Comparison of ENCODE assay signal across 8 mouse cellular contexts in the genomic region with DNA sequence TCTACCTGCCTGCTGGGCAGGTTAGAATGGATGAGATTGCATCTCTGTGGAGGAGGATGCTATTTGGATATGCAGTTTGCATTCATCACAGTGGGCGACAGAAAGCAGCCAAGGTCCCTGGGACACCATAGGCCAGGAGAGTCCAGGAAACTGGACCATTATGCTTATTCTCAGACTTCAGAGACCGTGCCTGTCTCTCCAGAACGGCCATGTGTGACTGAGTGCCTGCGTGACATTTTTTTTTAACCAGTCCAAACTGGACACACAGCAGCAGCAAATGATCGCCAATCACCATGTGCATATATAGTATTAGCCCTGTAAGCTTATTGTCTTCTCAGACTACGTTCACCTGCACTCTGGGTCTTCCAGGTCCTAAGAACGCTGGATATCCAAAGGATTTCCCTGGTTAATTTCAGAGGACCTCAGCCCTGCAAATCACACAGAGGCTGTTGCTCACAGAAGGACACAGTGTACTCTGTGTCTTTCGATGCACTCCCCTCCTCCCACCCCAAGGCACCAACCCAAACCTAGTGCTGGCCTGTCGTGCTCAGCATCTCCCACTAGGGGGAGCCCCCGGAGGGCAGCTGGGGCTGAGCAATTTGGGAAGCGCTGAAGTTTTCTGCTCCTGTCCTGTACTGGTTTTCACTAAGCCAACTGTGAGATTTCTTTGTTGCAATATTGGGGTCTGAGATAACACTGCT.
DNase-seq lines count a peak whose midpoint lies in the region; ATAC-seq and TF ChIP-seq lines count a peak whose summit lies in the region.

No protein-coding gene starts in this region.

- H3K9me3 ChIP-seq in hindbrain, embryonic 11.5 days (ENCODE audit: control insufficient read depth, low read length): no peaks in the 10 kb centered on the region

- ATAC-seq in hindbrain, embryonic 11.5 days (ENCODE audit: low FRiP score): peak; percentile 83; the same call in 1 of the 2 replicates

- H3K4me3 ChIP-seq in cerebellum, adult 2 months (replicated peaks; ENCODE audit: insufficient read depth, low read depth, low read length): peak overlapping the region; percentile 33
- H3K4me3 ChIP-seq in hindbrain, embryonic 11.5 days (ENCODE audit: low read depth, low read length): no peak overlapping the region

- no peak overlapping the region for H3K4me2 ChIP-seq in hindbrain, embryonic 11.5 days (replicated peaks; ENCODE audit: low read depth, low read length)

- peak; percentile 77 for TF ChIP-seq CTCF in cerebellum, adult 2 months (IDR thresholded peaks at IDR 0.05; ENCODE audit: borderline replicate concordance, insufficient read depth, low read depth, low read length)

- peak; percentile 78 for DNase-seq in MN1 (ENCODE audit: low spot score)
- peak; percentile 69 to 75 for DNase-seq in cerebellum, adult 2 months
- DNase-seq in frontal cortex, postnatal 10 days (ENCODE audit: low spot score in 2 of 2): peak; percentile 85 to 86
- DNase-seq in hindbrain, embryonic 11.5 days (ENCODE audit: low spot score): peak; percentile 90
- peak; percentile 97 to 98 for DNase-seq in layer of hippocampus, postnatal 10 days (ENCODE audit: low spot score in 2 of 2)
- peak; percentile 84 for DNase-seq in lung, postnatal 25 days (ENCODE audit: low spot score)
- DNase-seq in right cerebral cortex, adult 18-20 months: peak; percentile 90
- peak; percentile 88 for DNase-seq in urinary bladder, postnatal 14 days (ENCODE audit: low spot score)

- no peaks in the 10 kb centered on the region for H3K36me3 ChIP-seq in hindbrain, embryonic 11.5 days (ENCODE audit: control insufficient read depth, insufficient read depth, low read length)

- WGBS in cerebellum, adult 2 months: 29% methylated on average over 11 of the region's 11 CpGs
- WGBS in hindbrain, embryonic 11.5 days: 41% methylated on average over 11 of the region's 11 CpGs

- peak overlapping the region; percentile 55; the same call in 1 of the 2 replicates for H3K27ac ChIP-seq in cerebellum, adult 2 months (ENCODE audit: insufficient read depth, low read length)
- H3K27ac ChIP-seq in hindbrain, embryonic 11.5 days (ENCODE audit: low read depth, low read length): no peak overlapping the region

- H3K27me3 ChIP-seq in cerebellum, adult 2 months (ENCODE audit: control insufficient read depth, insufficient read depth, low read length): no peaks in the 10 kb centered on the region; the same call in 1 of the 2 replicates
- no peaks in the 10 kb centered on the region for H3K27me3 ChIP-seq in hindbrain, embryonic 11.5 days (ENCODE audit: control insufficient read depth, insufficient read depth, low read length)

- no peak for TF ChIP-seq POLR2A in cerebellum, adult 2 months (IDR thresholded peaks at IDR 0.05; ENCODE audit: borderline replicate concordance, insufficient read depth, low read length)

- no peak overlapping the region for H3K9ac ChIP-seq in hindbrain, embryonic 11.5 days (ENCODE audit: low read depth, low read length)

- H3K4me1 ChIP-seq in cerebellum, adult 2 months (ENCODE audit: control insufficient read depth, insufficient read depth, low read length): no peaks in the 10 kb centered on the region
- H3K4me1 ChIP-seq in hindbrain, embryonic 11.5 days (replicated peaks; ENCODE audit: control insufficient read depth, insufficient read depth, low read length): 0 out of 2 replicates have a peak, but pooled peaks cover 6% of the 10 kb centered on the region
